Mouse (Mus musculus): ENCODE data around the gene Rps3a1. TPM values are rescaled to one million over a fixed set of nuclear protein-coding genes. Genes with fewer than 3 reads are reported as not detected.

Gene Rps3a1
- polyA plus RNA-seq, 1 experiment from 2014 or later = 1,201 TPM

- no peak overlapping the region for H3K9ac ChIP-seq
- H3K4me1 ChIP-seq = peaks cover 20% of the 10 kb centered on the region
- no peak overlapping the region for H3K4me2 ChIP-seq (replicated peaks)
- H3K4me3 ChIP-seq = no peak overlapping the region
- H3K27ac ChIP-seq = no peak overlapping the region
- ATAC-seq (ENCODE audit: insufficient number of reproducible peaks, insufficient read depth, low FRiP score, low TSS enrichment) = no peak
- H3K36me3 ChIP-seq = peaks cover 52% of the 10 kb centered on the region
- no peaks in the 10 kb centered on the region for H3K27me3 ChIP-seq
- H3K9me3 ChIP-seq = no peaks in the 10 kb centered on the region
- WGBS = 89% methylated on average over 4 of the region's 4 CpGs
These were observed 2.8 kb downstream of the Rps3a1 start for GRCm38 (mm10) chr3:86139660-86140059.

DNA sequence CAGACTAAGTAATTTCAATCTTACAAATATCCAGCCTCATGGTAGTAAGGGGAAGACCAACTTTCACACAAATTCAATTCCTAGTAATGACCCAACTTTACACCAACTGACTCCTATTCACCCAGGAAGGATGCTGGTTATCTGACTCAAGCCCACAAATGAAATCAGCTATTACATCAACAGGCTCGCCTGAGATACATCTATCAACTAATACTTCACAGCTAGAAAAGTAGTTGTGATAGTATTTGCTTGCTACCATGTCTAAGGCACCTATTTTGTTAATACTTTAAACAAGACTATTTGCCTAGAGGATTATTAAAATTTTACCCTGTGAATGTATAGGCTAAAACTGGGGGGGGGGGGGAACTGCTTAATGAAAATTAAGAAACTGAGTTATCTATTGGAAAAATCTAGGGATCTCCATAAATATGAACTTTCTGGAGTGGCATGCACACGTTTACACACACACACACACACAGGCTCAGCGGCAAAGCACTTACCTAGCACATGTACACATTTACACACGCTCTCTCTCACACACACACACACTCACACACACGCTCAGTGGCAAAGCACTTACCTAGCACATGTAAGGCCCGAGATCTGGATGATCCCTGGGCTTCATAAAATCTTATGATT lies 5.4 kb downstream of the Rps3a1 start:
- Histone ChIP-seq H3K4me3 (no peak overlapping the region), H3K9me3 (no peaks in the 10 kb centered on the region), H3K36me3 (peaks cover 52% of the 10 kb centered on the region), H3K4me1 (peaks cover 13% of the 10 kb centered on the region), H3K9ac (no peak overlapping the region), H3K27ac (no peak overlapping the region), H3K4me2 (replicated peaks) (no peak overlapping the region), H3K27me3 (no peaks in the 10 kb centered on the region)
- 91% methylated on average over 6 of the region's 6 CpGs for WGBS
- no peak for ATAC-seq (ENCODE audit: insufficient number of reproducible peaks, insufficient read depth, low FRiP score, low TSS enrichment)

- ATAC-seq (ENCODE audit: insufficient number of reproducible peaks, insufficient read depth, low FRiP score, low TSS enrichment) = no peak
- Histone ChIP-seq H3K4me1 (peaks cover 8% of the 10 kb centered on the region), H3K9ac (no peak overlapping the region), H3K27ac (no peak overlapping the region), H3K4me2 (replicated peaks) (no peak overlapping the region), H3K36me3 (peaks cover 51% of the 10 kb centered on the region), H3K9me3 (no peaks in the 10 kb centered on the region), H3K27me3 (no peaks in the 10 kb centered on the region), H3K4me3 (no peak overlapping the region)
- WGBS = 87% methylated on average over 6 of the region's 6 CpGs
These were observed 6.5 kb downstream of the Rps3a1 start for GRCm38 (mm10) chr3:86135886-86136563.

- Histone ChIP-seq H3K4me3 (no peak overlapping the region), H3K4me2 (replicated peaks) (no peak overlapping the region), H3K36me3 (peaks cover 42% of the 10 kb centered on the region), H3K4me1 (no peaks in the 10 kb centered on the region), H3K27me3 (no peaks in the 10 kb centered on the region), H3K27ac (no peak overlapping the region), H3K9me3 (no peaks in the 10 kb centered on the region), H3K9ac (no peak overlapping the region)
- WGBS = 92% methylated on average over 6 of the region's 6 CpGs
- no peak for ATAC-seq (ENCODE audit: insufficient number of reproducible peaks, insufficient read depth, low FRiP score, low TSS enrichment)
These were observed 7.4 kb downstream of the Rps3a1 start for GRCm38 (mm10) chr3:86134939-86135638.

DNA sequence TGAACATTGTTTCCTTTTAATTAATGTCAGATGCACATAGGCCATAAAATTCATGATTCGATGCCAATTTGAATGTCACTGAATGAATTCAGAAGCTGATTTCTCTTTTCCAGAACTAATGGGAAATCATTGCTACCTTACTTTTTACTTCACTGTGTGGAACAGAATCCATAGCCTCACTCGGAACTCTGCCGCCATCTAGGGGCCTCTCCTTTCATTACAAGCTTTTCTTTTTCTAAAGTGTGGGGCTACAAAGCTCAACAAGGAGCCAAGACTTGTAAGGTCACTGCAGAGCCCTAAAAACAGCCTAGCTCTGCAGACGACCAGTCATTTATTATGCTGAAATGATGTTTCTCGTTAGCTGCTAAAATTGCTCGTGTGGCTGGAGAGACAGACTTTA lies 12.7 kb downstream of the Rps3a1 start:
- 13% methylated on average over 6 of the region's 6 CpGs for WGBS
- 0 out of 2 replicates have a peak, but pooled peaks cover 5% of the 10 kb centered on the region for H3K4me1 ChIP-seq
- H3K27ac ChIP-seq = no peak overlapping the region
- H3K4me2 ChIP-seq (replicated peaks) = no peak overlapping the region
- no peak for ATAC-seq (ENCODE audit: insufficient number of reproducible peaks, insufficient read depth, low FRiP score, low TSS enrichment)
- H3K4me3 ChIP-seq = no peak overlapping the region
- H3K27me3 ChIP-seq = no peaks in the 10 kb centered on the region
- no peaks in the 10 kb centered on the region for H3K9me3 ChIP-seq
- no peak overlapping the region for H3K9ac ChIP-seq
- peaks cover 7% of the 10 kb centered on the region; the same call in 1 of the 2 replicates for H3K36me3 ChIP-seq

DNA sequence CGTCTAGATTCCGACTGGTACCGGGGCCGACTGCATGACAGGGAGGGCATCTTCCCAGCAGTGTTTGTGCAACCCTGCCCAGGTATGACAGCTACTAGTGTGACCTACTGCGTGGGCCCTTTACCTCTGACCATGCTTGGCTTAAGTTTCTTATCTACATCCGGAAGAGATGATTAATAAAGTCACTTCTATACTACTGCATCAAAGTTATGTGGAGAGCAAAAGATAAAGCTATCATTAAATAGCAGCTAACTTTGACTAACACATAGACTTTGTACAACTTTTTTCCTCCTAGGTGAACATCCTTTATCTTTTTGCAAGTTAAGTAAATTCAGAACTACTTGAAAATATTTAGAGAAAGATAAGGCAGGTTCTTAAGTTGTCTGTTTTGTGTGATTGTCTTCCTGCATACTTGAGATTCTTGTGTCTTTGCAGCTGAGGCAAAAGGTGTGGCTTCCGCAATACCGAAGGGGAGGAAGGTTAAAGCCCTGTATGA lies 19.2 kb downstream of the Rps3a1 start:
- peaks cover 14% of the 10 kb centered on the region for H3K36me3 ChIP-seq
- no peak overlapping the region for H3K9ac ChIP-seq
- no peaks in the 10 kb centered on the region for H3K9me3 ChIP-seq
- 83% methylated on average over 8 of the region's 8 CpGs for WGBS
- ATAC-seq (ENCODE audit: insufficient number of reproducible peaks, insufficient read depth, low FRiP score, low TSS enrichment) = no peak
- H3K4me2 ChIP-seq (replicated peaks) = no peak overlapping the region
- no peak overlapping the region for H3K27ac ChIP-seq
- H3K4me3 ChIP-seq = no peak overlapping the region
- H3K4me1 ChIP-seq = 0 out of 2 replicates have a peak, but pooled peaks cover 14% of the 10 kb centered on the region
- H3K27me3 ChIP-seq = no peaks in the 10 kb centered on the region

DNA sequence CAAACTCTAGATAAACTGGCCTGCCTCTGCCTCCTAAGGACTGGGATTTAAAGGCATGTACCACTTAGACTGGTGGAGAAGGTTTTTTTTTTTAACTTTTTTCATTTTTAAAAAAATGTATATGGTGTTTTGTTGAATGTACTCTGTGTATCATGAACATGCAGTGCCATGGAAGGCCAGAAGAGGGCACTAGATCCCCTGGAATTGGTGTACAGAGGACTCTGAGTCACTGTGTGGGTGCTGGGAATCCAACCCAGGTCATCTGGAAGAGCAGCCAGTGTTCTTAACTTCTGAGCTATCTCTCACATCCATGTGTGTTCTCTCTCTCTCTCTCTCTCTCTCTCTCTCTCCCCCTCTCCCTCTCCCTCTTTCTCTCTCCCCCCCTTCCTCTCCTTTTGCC lies 20.3 kb downstream of the Rps3a1 start:
- H3K4me1 ChIP-seq = 0 out of 2 replicates have a peak, but pooled peaks cover 10% of the 10 kb centered on the region
- no peaks in the 10 kb centered on the region for H3K9me3 ChIP-seq
- H3K36me3 ChIP-seq = peaks cover 14% of the 10 kb centered on the region
- no peak overlapping the region for H3K4me2 ChIP-seq (replicated peaks)
- no peak overlapping the region for H3K27ac ChIP-seq
- ATAC-seq (ENCODE audit: insufficient number of reproducible peaks, insufficient read depth, low FRiP score, low TSS enrichment) = no peak
- no peak overlapping the region for H3K4me3 ChIP-seq
- no peaks in the 10 kb centered on the region for H3K27me3 ChIP-seq
- H3K9ac ChIP-seq = no peak overlapping the region

- Histone ChIP-seq H3K9ac (no peak overlapping the region), H3K36me3 (peaks cover 15% of the 10 kb centered on the region), H3K27ac (0 out of 2 replicates have a peak overlapping the region, but pooled peaks have one; percentile 27), H3K4me1 (0 out of 2 replicates have a peak, but pooled peaks cover 9% of the 10 kb centered on the region), H3K9me3 (no peaks in the 10 kb centered on the region), H3K4me3 (no peak overlapping the region), H3K4me2 (replicated peaks) (no peak overlapping the region), H3K27me3 (no peaks in the 10 kb centered on the region)
- 52% methylated on average over 16 of the region's 16 CpGs for WGBS
- no peak for ATAC-seq (ENCODE audit: insufficient number of reproducible peaks, insufficient read depth, low FRiP score, low TSS enrichment)
These were observed 23.1 kb downstream of the Rps3a1 start for GRCm38 (mm10) chr3:86119237-86119932.

DNA sequence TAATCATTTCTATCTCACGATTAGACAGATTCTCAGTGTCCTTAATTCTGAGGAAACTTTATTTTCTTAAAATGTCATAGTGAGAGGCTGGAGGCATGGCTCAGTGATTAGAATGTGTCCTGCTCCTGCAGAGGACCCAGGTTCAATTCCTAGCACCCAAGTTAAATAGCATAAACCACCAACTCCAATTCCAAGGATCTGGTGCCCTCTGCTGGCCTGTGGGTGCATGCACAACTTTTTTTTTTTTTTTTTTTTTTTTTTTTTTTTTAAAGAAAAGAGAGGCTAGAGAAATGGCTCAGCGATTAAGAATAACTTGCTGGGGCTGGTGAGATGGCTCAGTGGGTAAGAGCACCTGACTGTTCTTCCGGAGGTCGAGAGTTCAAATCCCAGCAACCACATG lies 25.6 kb downstream of the Rps3a1 start:
- Histone ChIP-seq H3K27me3 (no peaks in the 10 kb centered on the region), H3K4me3 (no peak overlapping the region), H3K9ac (no peak overlapping the region), H3K4me1 (0 out of 2 replicates have a peak, but pooled peaks cover 9% of the 10 kb centered on the region), H3K27ac (no peak overlapping the region), H3K36me3 (peaks cover 14% of the 10 kb centered on the region), H3K4me2 (replicated peaks) (no peak overlapping the region), H3K9me3 (no peaks in the 10 kb centered on the region)
- ATAC-seq (ENCODE audit: insufficient number of reproducible peaks, insufficient read depth, low FRiP score, low TSS enrichment) = no peak
- WGBS = 88% methylated on average over 4 of the region's 4 CpGs

- H3K4me1 ChIP-seq = peaks cover 13% of the 10 kb centered on the region; the same call in 1 of the 2 replicates
- H3K9me3 ChIP-seq = no peaks in the 10 kb centered on the region
- no peaks in the 10 kb centered on the region for H3K27me3 ChIP-seq
- H3K27ac ChIP-seq = peak overlapping the region; percentile 69
- no peak overlapping the region for H3K4me3 ChIP-seq
- WGBS = 41% methylated on average over 12 of the region's 12 CpGs
- peak overlapping the region; percentile 3; the same call in 1 of the 2 replicates for H3K4me2 ChIP-seq (replicated peaks)
- ATAC-seq (ENCODE audit: insufficient number of reproducible peaks, insufficient read depth, low FRiP score, low TSS enrichment) = no peak
- H3K9ac ChIP-seq = no peak overlapping the region
- H3K36me3 ChIP-seq = peaks cover 14% of the 10 kb centered on the region
These were observed 27.7 kb downstream of the Rps3a1 start for GRCm38 (mm10) chr3:86114659-86115338.

DNA sequence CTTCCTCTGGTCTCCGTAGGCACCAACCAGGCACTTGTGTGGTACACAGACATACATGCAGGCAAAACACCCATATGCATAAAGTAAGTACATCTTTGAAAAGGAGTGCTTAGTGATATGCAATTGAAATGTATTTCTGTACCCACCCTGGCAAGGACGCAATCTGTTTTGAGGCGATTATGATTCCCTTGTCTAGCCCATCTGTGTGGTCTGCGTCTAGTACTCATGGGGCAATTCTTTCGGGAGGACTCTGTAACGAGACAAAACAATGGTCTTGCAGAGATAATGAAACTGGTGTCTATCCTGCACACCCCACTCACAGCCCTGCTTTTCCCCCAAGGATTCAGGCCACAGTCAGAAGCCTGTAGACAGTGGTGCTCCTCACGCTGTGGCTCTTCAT lies 29.7 kb downstream of the Rps3a1 start:
- H3K36me3 ChIP-seq = peaks cover 14% of the 10 kb centered on the region
- no peaks in the 10 kb centered on the region for H3K9me3 ChIP-seq
- 86% methylated on average over 7 of the region's 7 CpGs for WGBS
- H3K4me3 ChIP-seq = no peak overlapping the region
- no peaks in the 10 kb centered on the region for H3K27me3 ChIP-seq
- H3K9ac ChIP-seq = no peak overlapping the region
- no peak for ATAC-seq (ENCODE audit: insufficient number of reproducible peaks, insufficient read depth, low FRiP score, low TSS enrichment)
- H3K4me1 ChIP-seq = peaks cover 6% of the 10 kb centered on the region; the same call in 1 of the 2 replicates
- no peak overlapping the region for H3K27ac ChIP-seq
- H3K4me2 ChIP-seq (replicated peaks) = no peak overlapping the region

Data from embryonic facial prominence, embryonic 12.5 days (tissue).